Mouse (Mus musculus): ENCODE measurements at regions not wholly inside any gene's neighbourhood (a gene's known extent, or its start where the extent isn't known, plus 50 kb on each side); places are given as distances from the start of the nearest gene placed in this dataset.

DNA sequence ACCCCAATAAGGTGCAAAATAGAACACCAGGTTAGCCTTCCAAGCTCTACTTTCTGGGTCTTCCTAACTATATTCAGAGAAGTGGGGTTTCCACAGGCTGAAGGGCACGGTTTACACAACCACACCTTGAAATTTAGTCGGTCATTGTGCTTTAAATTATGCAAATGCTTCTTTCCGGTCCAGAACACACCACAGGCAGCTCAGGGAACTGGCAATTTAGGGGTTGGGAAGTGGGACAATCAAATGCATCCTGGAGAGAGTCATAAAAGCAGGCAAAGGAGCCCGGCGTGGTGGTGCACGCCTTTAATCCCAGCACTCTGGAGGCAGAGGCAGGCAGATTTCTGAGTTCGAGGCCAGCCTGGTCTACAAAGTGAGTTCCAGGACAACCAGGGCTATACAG is 56.0 kb upstream of the Bhlhe23 start:
- no peak for TF ChIP-seq CTCF (conservative IDR thresholded peaks at IDR 0.05; ENCODE audit: low read length)
- TF ChIP-seq POU5F1 (IDR thresholded peaks at IDR 0.05; ENCODE audit: borderline replicate concordance, low read length): no peak
